Mouse (Mus musculus) ES-E14 (cell line): Measurements from ENCODE around the gene Tnpo1. TPM values are rescaled to one million over a fixed set of nuclear protein-coding genes. Genes with fewer than 3 reads are reported as not detected.

ENCODE experiments used
- DNase-seq: peaks from one replicate; pipeline ENCODE4 v3.0.0-alpha.2; 2013; ENCODE audit warnings: low read depth, low spot score
- H3K27ac ChIP-seq: 2 replicates; pipeline ENCODE4 v1.5.1; 2012; ENCODE audit warnings: low read depth, mild to moderate bottlenecking, low read length, moderate library complexity, mixed read lengths; ENCODE audit not compliant: poor library complexity, insufficient read depth, severe bottlenecking
- H3K36me3 ChIP-seq: 2 replicates; pipeline ENCODE4 v1.6.1; 2012; ENCODE audit warnings: mild to moderate bottlenecking, low read length, moderate library complexity, mixed read lengths; ENCODE audit not compliant: control insufficient read depth, poor library complexity, insufficient read depth, severe bottlenecking
- H3K4me1 ChIP-seq, 2 experiments: fragments of 150-350 bp in 1 of 2; sonication (generic) in 1 of 2; 2 replicates each; pipeline ENCODE4 v1.6.1; 2012; ENCODE audit warnings: low read length in 2 of 2, mild to moderate bottlenecking in 1 of 2, mixed read lengths in 1 of 2; ENCODE audit not compliant: control insufficient read depth in 2 of 2, insufficient read depth in 2 of 2, poor library complexity in 1 of 2
- H3K4me3 ChIP-seq, 2 experiments: fragments of 150-350 bp in 1 of 2; sonication (generic) in 1 of 2; 2 replicates each; pipeline ENCODE4 v1.5.1; 2012; ENCODE audit warnings: low read length in 2 of 2, low read depth in 1 of 2, mild to moderate bottlenecking in 1 of 2, mixed read lengths in 1 of 2; ENCODE audit not compliant: insufficient read depth in 1 of 2, poor library complexity in 1 of 2, severe bottlenecking in 1 of 2
- H3K9ac ChIP-seq: 2 replicates; pipeline ENCODE4 v1.6.1; 2012; ENCODE audit warnings: low read depth, mild to moderate bottlenecking, low read length, mixed read lengths; ENCODE audit not compliant: poor library complexity, insufficient read depth, severe bottlenecking
- H3K9me3 ChIP-seq: fragments of 150-350 bp; sonication (generic); 2 replicates; pipeline ENCODE4 v1.6.1; 2012; ENCODE audit warnings: low read depth, mild to moderate bottlenecking, low read length; ENCODE audit not compliant: control insufficient read depth, insufficient read depth
- CHD2 ChIP-seq: IDR thresholded peaks from 2 replicates; pipeline ENCODE4 v1.6.1; 2014; ENCODE audit warnings: mild to moderate bottlenecking, low read depth, low read length, inconsistent platforms
- HCFC1 ChIP-seq: IDR thresholded peaks from 2 replicates; pipeline ENCODE4 v1.6.1; 2012; ENCODE audit warnings: low read length, inconsistent platforms, borderline replicate concordance; ENCODE audit not compliant: insufficient read depth
- MAFK ChIP-seq: IDR thresholded peaks from 2 replicates; pipeline ENCODE4 v1.6.1; 2014; ENCODE audit warnings: mild to moderate bottlenecking, low read depth, low read length, inconsistent platforms; ENCODE audit not compliant: insufficient read depth
- ZC3H11A ChIP-seq: IDR thresholded peaks from 2 replicates; pipeline ENCODE4 v1.6.1; 2012; ENCODE audit warnings: low read depth, mild to moderate bottlenecking, inconsistent platforms, low read length, borderline replicate concordance
- ZNF384 ChIP-seq: IDR thresholded peaks from 2 replicates; pipeline ENCODE4 v1.6.1; 2012; ENCODE audit warnings: low read depth, low read length, inconsistent platforms
- in situ Hi-C, 2 experiments: fragments of 600-800 bp; cut with MboI; formaldehyde crosslinking; loops; one replicate each; pipeline ENCODE4 v1.15.1; 2025; ENCODE audit warnings: low sequenced_read_pairs in 2 of 2, inconsistent platforms in 1 of 2; ENCODE audit not compliant: unreplicated experiment in 2 of 2
- total RNA-seq: library from RNA; depleted of rRNA; stranded (reverse); fragments of 300-350 nt; gene quantifications from 2 replicates; pipeline ENCODE4 v1.2.3, GENCODE M21; 2012

Tnpo1 gene
- total RNA-seq, 1 experiment: 148 TPM

GRCm38 (mm10) chr13:98813167-98813566, 113.0 kb downstream of the Tnpo1 start:
- Histone ChIP-seq H3K4me3 (no peak overlapping the region), H3K9ac (no peak overlapping the region)
- TF ChIP-seq ZC3H11A (no peak), ZNF384 (no peak), CHD2 (no peak), MAFK (no peak), HCFC1 (no peak)

GRCm38 (mm10) chr13:98812285-98812684, 113.9 kb downstream of the Tnpo1 start:
- in situ Hi-C loops: no loop called here
- Histone ChIP-seq H3K27ac (no peak overlapping the region), H3K9me3 (no peaks in the 10 kb centered on the region), H3K36me3 (no peaks in the 10 kb centered on the region), H3K4me1 (peaks cover 2 to 3% of the 10 kb centered on the region in 2 experiments; a peak in 2 of 4 replicates), H3K4me3 (no peak overlapping the region), H3K9ac (no peak overlapping the region)
- TF ChIP-seq ZC3H11A (no peak), ZNF384 (no peak)
- DNase-seq: no peak

More at GRCm38 (mm10) chr13:98813167-98813566, 113.0 kb downstream of the Tnpo1 start:
- Histone ChIP-seq H3K9me3 (no peaks in the 10 kb centered on the region), H3K36me3 (no peaks in the 10 kb centered on the region), H3K4me1 (peaks cover 2 to 3% of the 10 kb centered on the region in 2 experiments; a peak in 2 of 4 replicates), H3K27ac (no peak overlapping the region)
- in situ Hi-C loops: no loop called here
- DNase-seq: no peak

GRCm38 (mm10) chr13:98810143-98810542, 116.0 kb downstream of the Tnpo1 start:
- H3K4me3 ChIP-seq: no peak overlapping the region
- no peak overlapping the region for H3K27ac ChIP-seq
- peaks cover 0 to 2% of the 10 kb centered on the region in 2 experiments; a peak in 1 of 4 replicates for H3K4me1 ChIP-seq
- no peaks in the 10 kb centered on the region for H3K9me3 ChIP-seq
- DNase-seq: no peak
- no peak for TF ChIP-seq CHD2
- TF ChIP-seq ZNF384: no peak
- TF ChIP-seq MAFK: no peak
- no peak for TF ChIP-seq ZC3H11A
- no peak for TF ChIP-seq HCFC1
- H3K36me3 ChIP-seq: no peaks in the 10 kb centered on the region
- no peak overlapping the region for H3K9ac ChIP-seq
- in situ Hi-C loops: no loop called here

- Histone ChIP-seq H3K36me3 (no peaks in the 10 kb centered on the region), H3K4me3 (no peak overlapping the region), H3K27ac (no peak overlapping the region), H3K9ac (no peak overlapping the region), H3K9me3 (no peaks in the 10 kb centered on the region), H3K4me1 (peaks cover 0 to 2% of the 10 kb centered on the region in 2 experiments; a peak in 1 of 4 replicates)
- TF ChIP-seq ZNF384 (no peak), CHD2 (no peak), MAFK (no peak), ZC3H11A (no peak), HCFC1 (no peak)
- in situ Hi-C loops: no loop called here
- no peak for DNase-seq
These were observed 117.1 kb downstream of the Tnpo1 start for GRCm38 (mm10) chr13:98809087-98809486.

GRCm38 (mm10) chr13:98804480-98804879, 121.7 kb downstream of the Tnpo1 start:
- Histone ChIP-seq H3K27ac (no peak overlapping the region), H3K36me3 (no peaks in the 10 kb centered on the region), H3K9me3 (no peaks in the 10 kb centered on the region), H3K9ac (no peak overlapping the region), H3K4me3 (no peak overlapping the region), H3K4me1 (no peaks in the 10 kb centered on the region)
- in situ Hi-C loops: no loop called here
- no peak for TF ChIP-seq MAFK
- no peak for TF ChIP-seq CHD2
- no peak for TF ChIP-seq ZNF384
- no peak for TF ChIP-seq HCFC1
- no peak for DNase-seq
